Mouse (Mus musculus) heart, postnatal 0 days (tissue): ENCODE results near the gene Mecom. TPM values are rescaled to one million over a fixed set of nuclear protein-coding genes. Genes with fewer than 3 reads are reported as not detected.
"Not testable (repeated sequence)": the region's sequence is repeated elsewhere in the genome, so short reads cannot be mapped to it uniquely, and the experiment has no call there.

ENCODE experiments used
- ATAC-seq: fragments of 200-750 bp; cut with Nextera tagmentation; 2 replicates; pipeline ENCODE4 v1.8.0; 2017; ENCODE audit warnings: low read depth, moderate number of reproducible peaks, moderate library complexity; ENCODE audit not compliant: insufficient read depth
- DNase-seq: peaks from one replicate; pipeline ENCODE4 v3.0.0-alpha.2; 2016; ENCODE audit warnings: low spot score
- H3K27ac ChIP-seq: fragments of 300-500 bp; sonication (generic); 2 replicates; pipeline ENCODE4 v1.5.1; 2014; ENCODE audit warnings: low read depth, mild to moderate bottlenecking
- H3K27me3 ChIP-seq: fragments of 300-500 bp; sonication (generic); 2 replicates; pipeline ENCODE4 v1.6.1; 2014; ENCODE audit warnings: low read length, mixed read lengths; ENCODE audit not compliant: control insufficient read depth, insufficient read depth
- H3K36me3 ChIP-seq: fragments of 300-500 bp; sonication (generic); replicated peaks from 2 replicates; pipeline ENCODE4 v1.6.1; 2014; ENCODE audit warnings: low read length, mixed read lengths; ENCODE audit not compliant: control insufficient read depth, insufficient read depth
- H3K4me1 ChIP-seq: fragments of 300-500 bp; sonication (generic); 2 replicates; pipeline ENCODE4 v1.6.1; 2014; ENCODE audit warnings: antibody characterized with exemption; ENCODE audit not compliant: control insufficient read depth, insufficient read depth
- H3K4me2 ChIP-seq: fragments of 300-500 bp; sonication (generic); 2 replicates; pipeline ENCODE4 v1.6.1; 2014; ENCODE audit warnings: low read depth, mild to moderate bottlenecking, low read length, moderate library complexity
- H3K4me3 ChIP-seq: fragments of 300-500 bp; sonication (generic); 2 replicates; pipeline ENCODE4 v1.5.1; 2014; ENCODE audit warnings: low read depth, low read length
- H3K9ac ChIP-seq: fragments of 300-500 bp; sonication (generic); replicated peaks from 2 replicates; pipeline ENCODE4 v1.6.1; 2014; ENCODE audit warnings: low read depth, low read length, mixed read lengths
- H3K9me3 ChIP-seq: fragments of 300-500 bp; sonication (generic); replicated peaks from 2 replicates; pipeline ENCODE4 v1.6.1; 2016; ENCODE audit warnings: low read length; ENCODE audit not compliant: control insufficient read depth
- CTCF ChIP-seq: IDR thresholded peaks from 2 replicates; pipeline ENCODE4 v1.5.1; 2016; ENCODE audit warnings: antibody characterized with exemption, control low read depth, low read depth
- EP300 ChIP-seq: IDR thresholded peaks from 2 replicates; pipeline ENCODE4 v1.6.1; 2016; ENCODE audit warnings: antibody characterized with exemption, low read depth
- WGBS: fragments of 180-500 bp; shearing (Covaris S2); extraction: QIAGEN DNeasy Blood & Tissue Kit; methylation state at CpG from one replicate; pipeline ENCODE4 v1.1.7; 2014; 5-methylcytosine and 5-hydroxymethylcytosine counted together
- polyA plus RNA-seq: library from polyadenylated mRNA; unstranded; fragments of >200 nt; fragmentation: Nextera tagmentation; extraction: Ambion mirVana; gene quantifications from 2 replicates; pipeline ENCODE4 v1.2.1, GENCODE M21; 2015
- total RNA-seq: library from RNA; depleted of rRNA; stranded (reverse); fragments of >200 nt; gene quantifications from 2 replicates; pipeline ENCODE4 v1.2.3, GENCODE M21; 2014; ENCODE audit warnings: low replicate concordance

The Mecom gene
- total and polyA plus RNA-seq, 2 experiments from 2014 or later: 8.5 to 18.9 TPM

DNA sequence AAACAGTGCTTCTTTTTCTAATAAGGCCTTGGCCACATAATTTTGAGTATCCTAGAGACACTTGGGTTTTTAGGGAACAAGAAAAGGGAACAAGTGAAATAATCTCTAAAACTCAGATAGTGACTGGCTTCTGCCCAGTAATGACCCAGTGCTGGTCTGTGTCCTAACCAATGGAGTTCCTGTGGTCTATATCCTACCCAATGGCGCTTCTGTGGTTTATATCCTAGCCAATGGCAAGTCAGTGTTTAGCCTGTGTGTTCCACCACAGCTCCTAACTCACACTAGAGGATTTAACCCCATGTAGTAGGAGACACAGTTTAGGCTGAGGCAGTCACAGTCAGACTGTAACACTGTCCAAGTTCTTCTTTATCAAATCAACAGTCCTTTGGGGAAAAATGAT is 313.8 kb downstream of the Mecom start:
- no peak for TF ChIP-seq CTCF
- no peak for TF ChIP-seq EP300
- H3K9ac ChIP-seq: no peak overlapping the region
- H3K4me1 ChIP-seq: no peaks in the 10 kb centered on the region
- H3K27ac ChIP-seq: no peak overlapping the region
- H3K4me3 ChIP-seq: no peak overlapping the region
- no peaks in the 10 kb centered on the region for H3K27me3 ChIP-seq
- no peaks in the 10 kb centered on the region for H3K36me3 ChIP-seq
- H3K4me2 ChIP-seq: no peak overlapping the region
- 81% methylated on average over 1 of the region's 1 CpGs for WGBS
- DNase-seq (no peak), ATAC-seq (no peak)
- no peaks in the 10 kb centered on the region for H3K9me3 ChIP-seq

DNA sequence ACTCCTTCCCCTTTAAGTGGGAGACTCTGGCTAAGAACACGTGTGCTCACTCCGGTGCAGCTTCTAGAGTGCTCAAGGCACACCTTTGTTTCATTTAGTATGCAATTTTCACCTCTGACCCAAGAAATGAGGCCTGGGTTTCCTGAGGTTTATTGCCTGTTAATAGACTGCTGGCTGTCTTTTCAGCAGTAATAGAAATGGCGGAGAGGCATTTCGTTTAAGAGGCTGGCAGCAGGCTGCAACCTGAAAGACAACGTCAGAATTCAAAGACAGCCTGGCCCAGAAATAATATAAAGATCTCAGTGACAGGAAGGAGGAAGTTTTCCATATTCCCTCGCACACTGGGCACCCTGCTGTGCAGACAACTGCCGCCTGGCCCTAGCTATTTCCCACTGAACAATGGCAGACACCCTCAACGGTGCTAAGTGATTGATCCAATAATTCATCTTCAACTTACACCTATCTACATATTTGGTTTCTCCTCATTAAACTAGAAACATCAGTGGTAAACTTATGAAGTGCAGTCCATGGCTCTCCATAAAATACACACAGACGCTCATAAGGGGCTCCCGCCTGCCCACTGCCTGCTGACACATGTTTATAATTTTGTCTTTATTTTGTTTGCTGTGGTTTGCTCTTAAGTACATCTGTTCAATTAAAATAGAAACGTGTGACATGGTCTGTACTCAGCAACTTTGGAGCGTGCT is 319.7 kb downstream of the Mecom start:
- no peak for ATAC-seq
- no peak overlapping the region for H3K27ac ChIP-seq
- no peak for DNase-seq
- TF ChIP-seq EP300 (no peak), CTCF (no peak)
- H3K9ac ChIP-seq: no peak overlapping the region
- H3K36me3 ChIP-seq: no peaks in the 10 kb centered on the region
- no peak overlapping the region for H3K4me3 ChIP-seq
- WGBS: 77% methylated on average over 12 of the region's 12 CpGs
- no peaks in the 10 kb centered on the region for H3K9me3 ChIP-seq
- no peak overlapping the region for H3K4me2 ChIP-seq
- H3K27me3 ChIP-seq: no peaks in the 10 kb centered on the region
- no peaks in the 10 kb centered on the region for H3K4me1 ChIP-seq

DNA sequence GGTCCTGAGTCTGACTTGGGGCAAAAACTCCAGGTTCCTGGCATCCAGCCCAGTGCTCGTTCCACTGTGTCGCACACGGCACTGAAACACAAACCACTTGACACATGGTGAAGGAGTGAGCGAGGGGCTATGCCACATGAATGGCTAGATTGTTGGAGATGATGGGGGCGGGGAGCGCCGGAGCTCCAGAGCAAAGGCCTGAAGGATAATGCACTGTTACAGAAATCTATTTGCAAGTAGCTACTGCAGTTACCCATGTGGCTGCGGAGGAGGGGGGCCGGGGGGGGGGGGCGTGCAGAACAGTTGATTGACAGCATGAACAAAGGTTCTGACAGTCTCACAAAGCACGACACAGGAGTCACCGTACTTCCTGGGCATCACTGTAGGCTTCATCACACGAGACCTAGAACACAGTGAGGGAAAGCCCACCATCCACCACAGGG is 320.9 kb downstream of the Mecom start:
- no peak for ATAC-seq
- no peak overlapping the region for H3K4me3 ChIP-seq

DNA sequence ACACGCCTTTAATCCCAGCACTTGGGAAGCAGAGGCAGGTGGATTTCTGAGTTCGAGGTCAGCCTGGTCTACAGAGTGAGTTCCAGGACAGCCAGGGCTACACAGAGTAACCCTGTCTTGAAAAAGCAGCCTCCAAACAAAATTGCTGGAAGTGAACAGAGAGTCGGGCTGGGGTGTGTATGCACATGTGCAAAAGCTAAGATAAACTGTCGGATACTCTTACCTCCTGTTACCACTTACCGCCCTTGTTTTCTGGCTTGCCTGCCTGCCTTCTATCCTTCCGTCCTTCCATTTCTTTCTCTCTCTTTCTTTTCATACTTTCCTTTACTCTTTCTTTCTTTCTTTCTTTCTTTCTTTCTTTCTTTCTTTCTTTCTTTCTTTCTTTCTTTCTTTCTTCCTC is 322.6 kb downstream of the Mecom start:
- H3K27ac ChIP-seq, H3K4me2 ChIP-seq, DNase-seq, H3K27me3 ChIP-seq, H3K9ac ChIP-seq, H3K4me3 ChIP-seq, ATAC-seq, H3K4me1 ChIP-seq, H3K9me3 ChIP-seq, H3K36me3 ChIP-seq: not testable (repeated sequence)
- 72% methylated on average over 6 of the region's 6 CpGs for WGBS

More for the DNA sequence above, 320.9 kb downstream of the Mecom start:
- no peak for DNase-seq
- WGBS: 42% methylated on average over 13 of the region's 13 CpGs
- Histone ChIP-seq H3K4me1 (no peaks in the 10 kb centered on the region), H3K27ac (no peak overlapping the region), H3K27me3 (no peaks in the 10 kb centered on the region), H3K9me3 (no peaks in the 10 kb centered on the region), H3K4me2 (no peak overlapping the region), H3K36me3 (no peaks in the 10 kb centered on the region), H3K9ac (no peak overlapping the region)
- TF ChIP-seq EP300: no peak
- TF ChIP-seq CTCF: no peak

DNA sequence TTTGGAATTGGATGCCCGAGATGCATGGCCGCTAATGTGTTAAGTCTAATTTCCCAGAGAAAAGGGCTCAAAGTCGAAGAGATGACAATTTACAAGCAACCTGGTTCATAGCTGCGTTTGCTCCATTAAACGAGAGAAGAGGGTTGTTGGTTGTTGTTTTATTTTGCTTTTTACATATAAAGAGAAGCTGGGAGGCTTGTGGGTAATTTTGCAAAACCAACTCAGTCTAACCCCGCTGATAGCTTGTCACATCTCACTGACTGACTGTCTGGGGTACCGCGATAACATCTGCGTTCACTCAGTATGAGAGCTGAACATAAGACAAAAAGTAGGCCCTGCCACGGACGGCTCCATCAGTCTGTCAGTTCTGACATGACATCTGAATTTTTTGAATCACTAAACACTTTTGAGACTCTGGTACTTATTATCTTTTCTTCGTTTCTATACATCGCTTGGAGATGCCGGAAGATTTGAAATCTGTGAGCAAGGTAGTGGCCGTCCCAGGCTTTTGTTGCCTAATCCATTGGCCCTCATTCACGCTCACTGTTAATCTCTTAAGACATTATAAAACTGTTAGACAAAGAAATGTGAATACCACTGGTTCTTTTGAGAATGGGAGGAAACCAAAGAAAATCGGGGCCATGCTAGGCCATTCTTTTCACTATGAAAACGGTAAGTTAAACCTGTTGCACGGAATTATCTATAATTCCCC is 327.0 kb downstream of the Mecom start:
- H3K4me2 ChIP-seq: no peak overlapping the region
- H3K27ac ChIP-seq: no peak overlapping the region
- no peaks in the 10 kb centered on the region for H3K27me3 ChIP-seq
- no peaks in the 10 kb centered on the region for H3K36me3 ChIP-seq
- 84% methylated on average over 19 of the region's 19 CpGs for WGBS
- H3K9me3 ChIP-seq: no peaks in the 10 kb centered on the region
- no peak overlapping the region for H3K4me3 ChIP-seq
- H3K4me1 ChIP-seq: no peaks in the 10 kb centered on the region
- H3K9ac ChIP-seq: no peak overlapping the region
- ATAC-seq (no peak), DNase-seq (no peak)
- no peak for TF ChIP-seq CTCF
- no peak for TF ChIP-seq EP300
